Mouse (Mus musculus): ENCODE data around the gene Rsc1a1. TPM values are rescaled to one million over a fixed set of nuclear protein-coding genes. Genes with fewer than 3 reads are reported as not detected.

Rsc1a1 gene
- polyA plus RNA-seq, 1 experiment, result 3.0 TPM

DNA sequence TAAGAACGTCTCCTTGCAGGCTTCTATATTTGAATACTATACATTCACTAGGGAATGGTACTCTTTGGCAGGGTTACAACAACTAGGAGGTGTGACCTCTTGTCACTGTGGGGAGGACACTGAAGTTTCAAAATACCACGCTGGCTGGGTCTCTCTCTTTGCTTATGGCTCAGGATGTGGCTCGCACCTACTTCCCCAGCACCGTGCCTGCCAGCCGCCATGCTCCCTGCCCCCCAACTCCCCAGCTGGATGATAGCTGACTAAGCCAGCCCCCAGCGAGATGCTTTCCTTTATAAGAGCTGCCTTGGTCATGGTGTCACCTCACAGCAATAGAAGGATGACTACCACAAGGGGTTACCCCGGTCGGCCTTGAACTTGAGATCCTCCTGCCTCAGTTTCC, 32.4 kb downstream of the Rsc1a1 start:
- Histone ChIP-seq H3K4me1 (ENCODE audit: control insufficient read depth, insufficient read depth, insufficient read length, low read length) (peaks cover 7% of the 10 kb centered on the region), H3K27ac (replicated peaks; ENCODE audit: low read depth, low read length) (no peak overlapping the region), H3K4me3 (ENCODE audit: insufficient read depth, low read depth, low read length) (no peak overlapping the region)

DNA sequence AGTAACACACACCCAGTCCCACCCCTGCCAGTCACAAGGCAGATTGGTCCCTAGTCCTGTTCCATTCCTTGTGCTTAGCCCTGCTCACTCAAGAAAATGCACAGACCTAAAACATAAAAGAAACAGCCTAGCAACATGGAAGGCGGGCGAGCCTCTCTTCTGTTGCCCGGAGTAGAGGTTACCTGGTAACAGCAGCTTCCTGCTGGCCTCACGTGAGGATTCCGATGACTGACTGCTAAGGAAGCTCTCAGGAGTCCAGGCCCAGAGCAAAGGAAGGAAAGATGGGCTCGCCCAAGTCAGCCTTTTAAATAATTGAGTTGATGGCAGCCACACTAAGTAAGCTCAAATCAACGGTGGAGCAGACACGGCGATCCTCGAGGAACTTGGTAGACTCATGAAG, 33.5 kb downstream of the Rsc1a1 start:
- H3K4me1 ChIP-seq (ENCODE audit: control insufficient read depth, insufficient read depth, insufficient read length, low read length), result peaks cover 7% of the 10 kb centered on the region
- H3K27ac ChIP-seq (replicated peaks; ENCODE audit: low read depth, low read length), result no peak overlapping the region; the same call in 1 of the 2 replicates
- no peak overlapping the region for H3K4me3 ChIP-seq (ENCODE audit: insufficient read depth, low read depth, low read length)

GRCm38 (mm10) chr4:141651286-141651685, 34.1 kb downstream of the Rsc1a1 start:
- Histone ChIP-seq H3K4me1 (ENCODE audit: control insufficient read depth, insufficient read depth, insufficient read length, low read length) (peaks cover 7% of the 10 kb centered on the region), H3K27ac (replicated peaks; ENCODE audit: low read depth, low read length) (no peak overlapping the region), H3K4me3 (ENCODE audit: insufficient read depth, low read depth, low read length) (no peak overlapping the region)

DNA sequence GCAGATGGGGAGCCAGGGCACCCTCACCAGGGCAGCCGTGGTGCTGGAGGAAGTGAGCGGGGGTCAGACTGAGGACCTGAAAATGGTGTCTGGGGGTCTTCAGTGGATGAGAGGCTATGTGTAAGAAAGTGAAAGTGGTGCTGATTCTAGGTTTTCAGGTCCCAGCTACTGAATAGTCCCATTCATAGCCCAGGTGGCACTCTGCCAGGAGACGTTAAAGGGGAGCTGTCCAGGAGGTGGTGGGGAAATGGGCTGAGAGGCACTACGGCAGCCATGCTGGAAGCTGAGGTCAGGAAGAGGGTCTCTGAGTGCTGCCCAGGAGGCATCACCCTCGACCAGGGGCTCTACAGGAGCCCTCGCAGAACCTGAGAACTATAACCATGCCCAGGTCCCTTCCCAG, 36.2 kb downstream of the Rsc1a1 start:
- H3K27ac ChIP-seq (replicated peaks; ENCODE audit: low read depth, low read length), result no peak overlapping the region
- no peak overlapping the region for H3K4me3 ChIP-seq (ENCODE audit: insufficient read depth, low read depth, low read length)

GRCm38 (mm10) chr4:141648262-141648661, 37.1 kb downstream of the Rsc1a1 start:
- Histone ChIP-seq H3K4me3 (ENCODE audit: insufficient read depth, low read depth, low read length) (no peak overlapping the region), H3K4me1 (ENCODE audit: control insufficient read depth, insufficient read depth, insufficient read length, low read length) (peaks cover 15% of the 10 kb centered on the region), H3K27ac (replicated peaks; ENCODE audit: low read depth, low read length) (no peak overlapping the region)

More for the DNA sequence above, 36.2 kb downstream of the Rsc1a1 start:
- H3K4me1 ChIP-seq (ENCODE audit: control insufficient read depth, insufficient read depth, insufficient read length, low read length), result peaks cover 7% of the 10 kb centered on the region

DNA sequence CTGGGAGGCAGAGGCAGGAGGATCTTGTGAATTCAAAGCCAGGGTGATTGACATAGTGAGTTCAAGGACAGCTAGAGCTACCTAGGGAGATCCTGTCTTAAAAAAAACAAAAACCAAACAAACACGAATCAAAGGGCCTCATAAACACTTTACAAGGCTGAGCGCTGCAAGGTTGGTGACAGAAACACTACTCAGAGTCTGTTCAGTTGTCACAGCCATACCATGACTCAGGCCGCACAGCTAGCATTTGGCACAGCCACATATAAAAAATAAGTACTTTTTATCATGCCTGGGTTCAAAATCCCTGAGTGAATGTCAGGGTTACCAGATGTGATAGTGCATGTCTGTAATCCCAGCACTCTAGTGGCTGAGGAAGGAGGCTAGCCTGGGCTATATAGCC, 38.2 kb downstream of the Rsc1a1 start:
- no peak overlapping the region for H3K27ac ChIP-seq (replicated peaks; ENCODE audit: low read depth, low read length)

DNA sequence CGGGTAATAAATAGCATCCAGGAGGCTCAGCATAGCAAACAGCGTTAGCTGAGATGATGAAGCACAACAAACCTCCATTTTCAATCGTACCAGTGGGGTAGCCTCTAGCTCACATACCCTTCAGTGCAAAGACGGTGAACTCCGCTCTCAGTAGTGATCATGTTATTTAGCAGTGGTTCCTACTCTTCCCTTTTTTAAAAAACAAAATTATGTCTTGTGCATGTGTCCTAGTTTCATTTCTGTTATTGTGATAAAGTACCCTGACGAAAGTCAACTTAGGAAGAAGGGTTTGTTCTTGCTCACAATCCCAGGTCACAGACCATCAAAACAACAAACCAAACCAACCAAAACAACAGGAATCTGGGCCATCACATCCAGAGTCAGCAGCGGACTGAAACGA, 39.4 kb downstream of the Rsc1a1 start:
- peak overlapping the region; percentile 56 for H3K27ac ChIP-seq (replicated peaks; ENCODE audit: low read depth, low read length)
- H3K4me1 ChIP-seq (ENCODE audit: control insufficient read depth, insufficient read depth, insufficient read length, low read length), result peaks cover 15% of the 10 kb centered on the region
- H3K4me3 ChIP-seq (ENCODE audit: insufficient read depth, low read depth, low read length), result no peak overlapping the region

More for the DNA sequence above, 38.2 kb downstream of the Rsc1a1 start:
- Histone ChIP-seq H3K4me3 (ENCODE audit: insufficient read depth, low read depth, low read length) (no peak overlapping the region), H3K4me1 (ENCODE audit: control insufficient read depth, insufficient read depth, insufficient read length, low read length) (peaks cover 12% of the 10 kb centered on the region)

GRCm38 (mm10) chr4:141643118-141643855, 42.1 kb downstream of the Rsc1a1 start:
- Histone ChIP-seq H3K27ac (replicated peaks; ENCODE audit: low read depth, low read length) (peak overlapping the region; percentile 72), H3K4me1 (ENCODE audit: control insufficient read depth, insufficient read depth, insufficient read length, low read length) (peaks cover 12% of the 10 kb centered on the region), H3K4me3 (ENCODE audit: insufficient read depth, low read depth, low read length) (no peak overlapping the region)

- peaks cover 12% of the 10 kb centered on the region for H3K4me1 ChIP-seq (ENCODE audit: control insufficient read depth, insufficient read depth, insufficient read length, low read length)
- H3K4me3 ChIP-seq (ENCODE audit: insufficient read depth, low read depth, low read length), result no peak overlapping the region
- H3K27ac ChIP-seq (replicated peaks; ENCODE audit: low read depth, low read length), result peak overlapping the region; percentile 29; the same call in 1 of the 2 replicates
Measured at GRCm38 (mm10) chr4:141641961-141642811, 43.2 kb downstream of the Rsc1a1 start.

DNA sequence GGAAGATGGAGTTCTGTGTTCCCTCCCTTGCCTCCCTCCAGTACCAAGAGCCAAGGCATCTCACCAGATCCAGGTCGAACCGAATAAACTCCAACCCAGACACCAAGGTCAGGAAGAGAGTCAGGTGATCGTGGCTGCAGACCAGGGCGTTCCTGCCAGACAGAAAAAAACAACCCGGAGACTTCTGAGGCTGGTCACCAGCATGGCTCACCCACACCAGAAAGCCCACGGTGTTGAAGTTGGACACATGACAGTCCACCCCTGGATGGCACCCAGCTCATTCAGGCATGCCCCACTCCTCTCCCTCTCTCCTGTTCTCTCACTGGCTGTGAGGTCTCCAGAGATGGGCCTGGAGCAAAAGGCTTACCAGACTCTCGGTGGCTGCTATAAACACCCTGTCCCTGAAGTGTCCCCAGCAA, 44.0 kb downstream of the Rsc1a1 start:
- Histone ChIP-seq H3K27ac (replicated peaks; ENCODE audit: low read depth, low read length) (peak overlapping the region; percentile 29), H3K4me1 (ENCODE audit: control insufficient read depth, insufficient read depth, insufficient read length, low read length) (peaks cover 12% of the 10 kb centered on the region), H3K4me3 (ENCODE audit: insufficient read depth, low read depth, low read length) (no peak overlapping the region)

- peaks cover 12% of the 10 kb centered on the region for H3K4me1 ChIP-seq (ENCODE audit: control insufficient read depth, insufficient read depth, insufficient read length, low read length)
- no peak overlapping the region for H3K4me3 ChIP-seq (ENCODE audit: insufficient read depth, low read depth, low read length)
- no peak overlapping the region for H3K27ac ChIP-seq (replicated peaks; ENCODE audit: low read depth, low read length)
Measured at GRCm38 (mm10) chr4:141639474-141639873, 45.9 kb downstream of the Rsc1a1 start.

GRCm38 (mm10) chr4:141636693-141637092, 48.7 kb downstream of the Rsc1a1 start:
- no peak overlapping the region for H3K27ac ChIP-seq (replicated peaks; ENCODE audit: low read depth, low read length)
- H3K4me1 ChIP-seq (ENCODE audit: control insufficient read depth, insufficient read depth, insufficient read length, low read length), result peaks cover 3% of the 10 kb centered on the region; the same call in 1 of the 2 replicates
- no peak overlapping the region for H3K4me3 ChIP-seq (ENCODE audit: insufficient read depth, low read depth, low read length)

- no peak overlapping the region for H3K27ac ChIP-seq (replicated peaks; ENCODE audit: low read depth, low read length)
- no peak overlapping the region for H3K4me3 ChIP-seq (ENCODE audit: insufficient read depth, low read depth, low read length)
- no peaks in the 10 kb centered on the region for H3K4me1 ChIP-seq (ENCODE audit: control insufficient read depth, insufficient read depth, insufficient read length, low read length)
Measured at GRCm38 (mm10) chr4:141635991-141636390, 49.4 kb downstream of the Rsc1a1 start.

Measured in brown adipose tissue, adult 24 weeks (tissue).